Mouse (Mus musculus) WW6 (cell line): ENCODE measurements around the gene Ovol1.

ENCODE experiments used
- DNase-seq: peaks from one replicate; pipeline ENCODE4 v3.0.0-alpha.2; 2013; ENCODE audit warnings: low read depth, low spot score

Gene Ovol1

DNA sequence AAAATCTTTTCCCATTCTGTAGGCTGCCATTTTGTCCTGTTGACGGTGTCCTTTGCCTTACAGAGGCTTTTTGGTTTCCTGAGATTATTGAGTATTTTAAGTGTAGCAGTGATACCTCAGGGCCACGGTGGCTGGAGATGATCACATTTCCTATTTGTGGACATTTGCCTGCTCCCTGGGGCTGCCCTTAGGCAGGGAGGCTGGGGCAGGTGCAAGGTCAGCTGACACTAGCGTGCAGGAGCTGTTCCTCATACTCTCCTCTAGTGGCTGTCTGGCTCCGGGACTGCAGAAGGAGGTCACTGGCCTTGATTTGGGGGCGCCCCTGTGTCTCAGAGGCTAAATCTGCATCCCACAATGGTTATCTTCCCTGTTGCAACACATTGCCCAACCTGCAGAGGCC lies 35.2 kb downstream of the Ovol1 start:
- DNase-seq: no peak

DNA sequence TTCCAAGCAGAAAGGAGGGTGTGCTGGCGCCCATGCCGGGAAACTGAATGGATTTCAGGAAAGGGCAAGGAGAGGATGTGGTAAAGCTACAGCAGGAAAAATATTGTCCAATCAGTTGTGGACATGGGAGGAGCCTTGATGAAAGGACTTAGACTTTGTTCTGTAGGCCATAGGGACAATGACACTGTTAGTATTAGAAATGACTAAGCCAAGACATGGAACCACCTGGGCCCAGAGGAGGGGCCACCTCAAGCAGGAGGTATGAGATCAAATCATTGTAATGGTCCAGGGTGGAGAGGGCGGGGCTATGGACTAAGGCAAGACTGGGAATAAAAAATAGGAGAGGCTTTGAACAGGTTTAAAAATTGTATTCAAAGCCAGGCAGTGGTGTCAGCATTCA lies 41.7 kb downstream of the Ovol1 start:
- no peak for DNase-seq

DNA sequence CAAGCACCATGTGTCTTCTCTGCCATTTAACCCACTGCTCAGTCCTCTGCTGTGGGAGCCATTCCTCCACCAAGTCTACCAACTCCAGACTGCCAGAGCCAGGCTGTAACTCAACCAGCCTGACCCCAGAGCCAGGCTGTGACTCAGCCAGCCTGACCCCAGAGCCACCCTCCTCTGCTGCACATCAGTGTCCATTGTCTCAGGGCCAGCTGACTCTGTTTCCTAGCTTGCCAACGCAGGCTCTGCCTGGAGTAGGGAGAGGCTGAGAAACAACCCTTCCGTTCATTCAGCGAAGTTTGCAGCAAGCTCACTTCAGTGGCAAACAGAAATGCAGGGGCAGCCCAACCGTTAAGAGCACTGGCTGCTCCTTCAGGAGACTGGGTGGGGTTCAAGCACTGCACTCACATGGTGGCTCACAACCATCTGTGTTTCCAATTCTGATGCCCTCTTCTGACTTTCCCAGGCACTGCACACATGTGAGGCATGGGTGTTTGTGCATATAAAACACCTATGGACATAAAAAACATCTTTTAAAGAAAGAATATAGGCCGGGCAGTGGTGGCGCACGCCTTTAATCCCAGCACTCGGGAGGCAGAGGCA lies 43.4 kb downstream of the Ovol1 start:
- DNase-seq: no peak

DNA sequence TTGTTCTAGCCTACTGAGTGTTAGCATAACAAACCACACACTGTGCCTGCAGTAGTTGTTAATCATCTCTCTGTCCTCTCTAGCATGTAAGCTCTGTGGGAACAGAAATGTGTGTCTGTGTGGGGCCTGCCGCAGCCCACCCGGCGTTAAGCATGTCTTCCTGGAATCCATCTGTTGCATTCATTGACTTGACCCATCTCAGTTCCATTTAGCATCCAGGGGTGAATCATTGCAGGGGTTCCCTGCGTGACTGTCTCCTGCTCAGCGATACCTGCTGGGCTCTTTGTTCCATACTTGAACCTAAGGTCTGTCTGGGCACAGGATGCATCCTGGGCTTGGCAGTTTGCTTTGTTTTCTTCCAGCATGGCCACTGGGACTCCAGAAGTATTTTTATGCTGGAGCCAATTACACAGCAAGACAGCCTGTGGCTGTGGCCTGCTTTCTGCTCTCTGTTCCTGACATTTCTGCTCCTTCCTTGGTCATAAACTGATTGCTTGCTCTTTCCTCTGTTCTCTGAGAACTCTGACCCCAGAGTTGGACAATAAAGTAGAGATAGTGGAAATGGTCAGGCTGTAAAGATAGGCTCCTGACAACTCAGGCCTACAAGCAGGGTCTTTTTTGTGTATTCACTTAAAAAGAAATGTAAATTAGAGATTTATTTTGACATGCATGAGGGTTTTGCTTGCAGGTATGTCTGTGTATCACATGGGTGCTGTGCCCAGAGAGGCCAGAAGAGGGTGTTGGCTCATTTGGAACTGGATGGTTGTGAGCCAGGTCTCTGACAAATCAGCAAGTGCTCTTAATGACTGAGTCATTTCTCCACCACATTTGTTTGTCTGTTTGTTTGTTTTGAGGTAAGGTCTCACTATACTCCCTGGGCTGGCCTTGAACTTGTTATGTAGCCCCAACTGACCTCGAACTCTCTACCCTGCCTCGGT lies 44.3 kb downstream of the Ovol1 start:
- DNase-seq: no peak

DNA sequence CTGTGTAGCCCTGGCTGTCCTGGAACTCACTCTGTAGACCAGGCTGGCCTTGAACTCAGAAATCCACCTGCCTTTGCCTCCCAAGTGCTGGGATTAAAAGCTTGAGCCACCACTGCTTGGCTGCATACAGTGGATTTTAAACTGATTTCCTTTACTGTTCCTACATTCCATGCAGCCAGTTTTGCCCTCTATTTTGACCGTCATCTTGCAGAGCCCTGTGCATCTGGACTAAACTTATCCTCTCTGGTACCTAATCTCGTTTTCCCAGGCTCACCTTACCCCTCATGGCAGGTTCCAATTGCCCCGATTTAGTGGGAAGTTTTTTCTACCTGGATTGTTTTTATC lies 47.5 kb downstream of the Ovol1 start:
- DNase-seq: no peak

DNA sequence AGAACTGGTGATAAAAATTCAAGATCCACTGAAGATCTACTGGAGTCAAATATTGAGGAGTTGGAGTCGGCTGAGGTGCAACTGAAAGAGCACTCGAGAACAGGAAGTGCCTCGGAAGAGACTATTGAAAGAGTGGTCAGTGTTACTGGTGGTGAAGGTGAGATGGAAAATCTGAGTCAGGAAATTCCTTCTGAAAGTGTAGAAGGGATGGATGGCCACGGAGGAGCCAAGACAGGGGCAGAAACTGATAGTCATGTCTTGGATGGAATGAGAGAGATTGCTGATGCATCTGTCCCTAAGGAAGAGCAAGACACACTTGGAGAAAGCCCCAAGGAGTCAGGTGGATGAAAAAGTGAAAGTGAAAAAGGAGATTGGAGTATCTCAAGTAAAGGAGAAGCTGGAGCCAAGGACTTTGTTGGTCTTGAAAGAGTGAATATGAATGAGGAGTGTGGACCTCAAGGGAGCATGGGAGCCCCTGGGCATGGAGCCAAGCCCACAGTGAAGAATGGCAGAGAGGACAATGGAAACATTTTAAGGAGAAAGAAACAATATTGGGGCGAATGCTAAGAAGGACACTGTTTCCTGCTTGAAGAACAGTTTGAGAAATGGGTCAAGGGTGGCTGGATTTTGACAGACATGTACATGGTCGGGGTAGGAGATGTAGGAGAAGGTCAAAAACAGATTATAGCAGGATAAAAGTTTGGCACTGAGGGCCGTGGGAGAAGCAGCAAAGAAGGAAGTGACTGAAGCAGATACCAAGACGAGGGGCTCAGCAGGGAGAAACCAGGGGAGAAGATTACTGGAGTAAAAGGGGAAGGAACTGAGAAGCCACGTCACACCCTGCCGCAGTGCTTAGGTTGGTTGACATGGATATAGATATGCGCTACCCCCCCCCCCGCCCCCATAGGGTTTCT lies 48.1 kb downstream of the Ovol1 start:
- no peak for DNase-seq

DNA sequence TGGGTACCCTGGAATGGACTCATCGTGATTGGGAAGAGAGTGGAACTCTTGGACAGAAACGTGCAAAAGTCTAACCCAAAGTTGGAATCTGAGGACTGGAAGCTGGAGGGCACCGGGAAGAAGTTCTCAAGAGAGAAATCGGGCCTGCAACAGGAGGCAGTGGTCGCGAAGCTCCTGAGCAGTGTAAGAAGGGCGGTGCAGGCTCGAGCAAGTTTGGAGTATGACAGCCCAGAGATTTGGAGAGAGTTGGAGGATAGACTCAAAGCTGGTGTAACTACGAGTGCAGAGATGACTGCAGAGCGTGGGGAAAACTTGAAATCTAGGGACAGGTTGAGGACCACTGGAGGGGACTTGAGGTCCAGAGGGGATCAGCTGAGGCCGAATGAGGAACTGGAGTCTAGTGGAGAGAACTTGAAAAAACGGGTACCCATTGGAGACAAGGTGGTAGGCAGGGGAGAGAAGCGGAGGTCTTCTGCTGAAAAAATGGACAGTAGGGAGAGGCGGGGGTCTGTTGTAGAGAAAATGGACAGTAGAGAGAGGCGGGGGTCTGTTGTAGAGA lies 49.3 kb downstream of the Ovol1 start:
- DNase-seq: no peak

DNA sequence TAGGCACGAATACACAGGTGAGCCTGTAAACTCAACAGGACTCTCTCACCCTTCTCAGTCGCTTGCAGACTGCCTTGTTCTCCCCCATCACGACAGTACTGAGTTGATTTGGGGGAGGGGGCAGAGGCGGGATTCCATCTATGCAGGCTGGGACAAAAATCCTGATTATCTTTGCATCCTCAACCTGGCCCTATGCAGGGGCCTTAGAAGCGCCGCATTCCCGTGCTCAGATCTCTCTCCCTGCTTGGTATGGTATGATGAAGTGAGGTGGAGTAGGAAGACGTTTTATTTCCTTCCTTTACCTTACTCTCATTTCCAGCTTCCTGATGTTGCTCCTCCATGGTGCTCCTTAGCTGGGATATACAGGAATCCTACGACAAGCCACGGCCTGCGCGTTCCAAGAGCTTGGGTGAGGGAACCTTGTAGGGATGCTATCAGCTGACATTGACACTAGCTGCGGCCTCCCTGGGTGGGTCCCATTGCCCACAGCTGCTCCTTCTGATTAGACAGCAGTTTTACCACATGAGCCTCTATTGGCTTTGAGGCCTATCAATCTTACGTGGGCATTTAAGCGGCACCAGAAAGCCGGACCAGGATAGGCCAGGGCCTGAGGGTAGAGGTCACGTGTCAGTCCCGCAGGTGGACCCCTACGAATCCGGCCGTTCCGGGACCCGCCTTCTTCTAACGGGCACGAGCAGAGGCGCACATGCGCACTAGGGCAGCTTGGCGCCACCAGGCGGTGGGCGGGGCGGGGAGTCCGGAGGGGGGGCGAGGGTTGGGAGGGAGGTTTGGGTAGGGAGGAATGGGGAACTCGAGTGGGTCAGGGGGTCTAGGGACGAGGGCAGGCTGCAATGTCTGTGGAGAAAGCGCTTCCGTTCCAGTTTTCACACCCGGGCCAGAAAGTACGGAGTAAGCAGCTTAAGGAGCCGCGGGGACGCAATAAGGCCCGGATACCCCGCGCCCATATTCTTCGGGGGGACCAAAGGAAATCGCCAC lies 50.1 kb downstream of the Ovol1 start, which contains the start of gene Snx32:
TSS of gene Snx32 (minus strand) at position 508 of the 996 bp plus-strand sequence.
- DNase-seq: peak; percentile 93

DNA sequence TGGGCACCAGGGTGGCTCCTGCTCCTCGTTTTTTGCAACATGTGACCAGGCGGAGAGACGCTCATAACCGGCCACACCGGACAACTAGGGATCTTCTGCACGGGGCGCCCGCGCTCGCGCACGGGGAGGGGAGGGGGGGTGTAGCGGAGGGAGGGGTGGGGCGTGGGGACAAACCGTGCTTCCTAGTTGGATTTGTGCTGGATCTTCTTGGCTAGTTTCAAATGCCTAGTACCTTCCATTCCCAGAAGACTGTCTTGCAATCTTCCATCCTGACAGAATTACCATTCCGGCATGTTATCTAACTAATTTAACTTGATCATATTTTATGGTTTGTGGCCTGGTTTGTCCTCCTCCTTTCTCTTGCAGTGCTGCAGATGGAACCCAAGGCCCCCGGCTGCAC lies 56.8 kb downstream of the Ovol1 start, which contains the start of gene 1700020D05Rik:
TSS of gene 1700020D05Rik (minus strand) at position 101 of the 400 bp plus-strand sequence.
- no peak for DNase-seq

DNA sequence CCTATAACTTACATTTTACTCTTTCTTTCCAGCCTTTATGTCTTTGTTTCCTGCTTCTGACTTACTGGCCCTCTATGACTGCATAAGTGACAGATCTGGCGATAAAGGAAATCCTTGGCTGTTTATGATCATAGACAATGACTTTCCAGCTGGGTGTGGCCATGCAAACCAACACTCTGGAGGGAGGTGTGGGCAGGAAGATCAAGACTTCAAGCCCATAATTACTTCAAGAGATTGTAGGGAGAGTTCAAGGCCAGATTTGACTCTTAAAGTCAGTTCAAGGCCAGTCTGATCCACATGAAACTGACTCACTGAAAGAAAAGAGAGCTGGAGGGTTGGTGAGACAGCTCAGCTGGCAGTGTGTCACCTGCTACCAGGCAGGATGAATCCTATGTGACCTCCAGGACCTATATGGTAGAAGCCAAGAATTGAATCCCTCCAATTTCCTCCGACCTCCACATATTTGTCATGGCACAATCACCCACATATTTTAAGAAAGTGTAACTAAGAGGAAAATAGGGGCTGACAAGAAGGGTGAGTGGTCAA lies 60.0 kb downstream of the Ovol1 start:
- DNase-seq: no peak
